Mouse (Mus musculus): Measurements from ENCODE around the gene Fbxo47. TPM values are rescaled to one million over a fixed set of nuclear protein-coding genes. Genes with fewer than 3 reads are reported as not detected.

Gene Fbxo47
- polyA plus RNA-seq, 1 experiment from 2014 or later: 0.35 TPM

- H3K27me3 ChIP-seq (ENCODE audit: control insufficient read depth, insufficient read depth, low read length): no peaks in the 10 kb centered on the region
- 92% methylated on average over 8 of the region's 8 CpGs for WGBS
- no peak overlapping the region for H3K27ac ChIP-seq (ENCODE audit: low read length)
- H3K4me1 ChIP-seq (ENCODE audit: control insufficient read depth, insufficient read depth, low read length): peaks cover 46% of the 10 kb centered on the region
- H3K9me3 ChIP-seq (replicated peaks; ENCODE audit: control insufficient read depth, low read length): no peaks in the 10 kb centered on the region
- H3K36me3 ChIP-seq (ENCODE audit: control insufficient read depth, insufficient read depth, low read length): peaks cover 24% of the 10 kb centered on the region; the same call in 1 of the 2 replicates
- no peak overlapping the region for H3K9ac ChIP-seq (ENCODE audit: low read length)
- ATAC-seq (ENCODE audit: insufficient read depth, low FRiP score): no peak
- H3K4me3 ChIP-seq (replicated peaks; ENCODE audit: low read length): no peak overlapping the region
- no peak overlapping the region for H3K4me2 ChIP-seq (ENCODE audit: low read depth, low read length)
Observed at GRCm38 (mm10) chr11:97821401-97822064, 62.4 kb downstream of the Fbxo47 start.

- WGBS: 54% methylated on average over 4 of the region's 4 CpGs
Observed at GRCm38 (mm10) chr11:97820840-97821239, 63.1 kb downstream of the Fbxo47 start.

GRCm38 (mm10) chr11:97819923-97820322 is 64.0 kb downstream of the Fbxo47 start:
- Histone ChIP-seq H3K4me3 (replicated peaks; ENCODE audit: low read length) (no peak overlapping the region), H3K27ac (ENCODE audit: low read length) (no peak overlapping the region), H3K9ac (ENCODE audit: low read length) (no peak overlapping the region), H3K4me1 (ENCODE audit: control insufficient read depth, insufficient read depth, low read length) (peaks cover 50% of the 10 kb centered on the region), H3K36me3 (ENCODE audit: control insufficient read depth, insufficient read depth, low read length) (peaks cover 12% of the 10 kb centered on the region; the same call in 1 of the 2 replicates), H3K27me3 (ENCODE audit: control insufficient read depth, insufficient read depth, low read length) (no peaks in the 10 kb centered on the region), H3K4me2 (ENCODE audit: low read depth, low read length) (no peak overlapping the region), H3K9me3 (replicated peaks; ENCODE audit: control insufficient read depth, low read length) (no peaks in the 10 kb centered on the region)
- ATAC-seq (ENCODE audit: insufficient read depth, low FRiP score): no peak
- 78% methylated on average over 5 of the region's 5 CpGs for WGBS

More at GRCm38 (mm10) chr11:97820840-97821239, 63.1 kb downstream of the Fbxo47 start:
- H3K4me3 ChIP-seq (replicated peaks; ENCODE audit: low read length): no peak overlapping the region
- no peaks in the 10 kb centered on the region for H3K9me3 ChIP-seq (replicated peaks; ENCODE audit: control insufficient read depth, low read length)
- H3K4me2 ChIP-seq (ENCODE audit: low read depth, low read length): no peak overlapping the region
- no peak overlapping the region for H3K27ac ChIP-seq (ENCODE audit: low read length)
- no peak overlapping the region for H3K9ac ChIP-seq (ENCODE audit: low read length)
- no peaks in the 10 kb centered on the region for H3K27me3 ChIP-seq (ENCODE audit: control insufficient read depth, insufficient read depth, low read length)
- H3K36me3 ChIP-seq (ENCODE audit: control insufficient read depth, insufficient read depth, low read length): peaks cover 20% of the 10 kb centered on the region; the same call in 1 of the 2 replicates
- ATAC-seq (ENCODE audit: insufficient read depth, low FRiP score): no peak
- H3K4me1 ChIP-seq (ENCODE audit: control insufficient read depth, insufficient read depth, low read length): peaks cover 49% of the 10 kb centered on the region

- H3K27ac ChIP-seq (ENCODE audit: low read length): peak overlapping the region; percentile 73
- WGBS: 62% methylated on average over 4 of the region's 4 CpGs
- no peak for ATAC-seq (ENCODE audit: insufficient read depth, low FRiP score)
- H3K9me3 ChIP-seq (replicated peaks; ENCODE audit: control insufficient read depth, low read length): no peaks in the 10 kb centered on the region
- peaks cover 54% of the 10 kb centered on the region for H3K4me1 ChIP-seq (ENCODE audit: control insufficient read depth, insufficient read depth, low read length)
- H3K9ac ChIP-seq (ENCODE audit: low read length): peak overlapping the region; percentile 48; the same call in 1 of the 2 replicates
- H3K4me2 ChIP-seq (ENCODE audit: low read depth, low read length): no peak overlapping the region
- peaks cover 9% of the 10 kb centered on the region; the same call in 1 of the 2 replicates for H3K36me3 ChIP-seq (ENCODE audit: control insufficient read depth, insufficient read depth, low read length)
- H3K27me3 ChIP-seq (ENCODE audit: control insufficient read depth, insufficient read depth, low read length): no peaks in the 10 kb centered on the region
- H3K4me3 ChIP-seq (replicated peaks; ENCODE audit: low read length): no peak overlapping the region
Observed at GRCm38 (mm10) chr11:97819102-97819501, 64.9 kb downstream of the Fbxo47 start.

- no peaks in the 10 kb centered on the region for H3K27me3 ChIP-seq (ENCODE audit: control insufficient read depth, insufficient read depth, low read length)
- H3K9me3 ChIP-seq (replicated peaks; ENCODE audit: control insufficient read depth, low read length): no peaks in the 10 kb centered on the region
- WGBS: 20% methylated on average over 4 of the region's 4 CpGs
- H3K4me2 ChIP-seq (ENCODE audit: low read depth, low read length): no peak overlapping the region
- H3K27ac ChIP-seq (ENCODE audit: low read length): peak overlapping the region; percentile 78
- H3K4me1 ChIP-seq (ENCODE audit: control insufficient read depth, insufficient read depth, low read length): peaks cover 60% of the 10 kb centered on the region
- peak overlapping the region; percentile 48; the same call in 1 of the 2 replicates for H3K9ac ChIP-seq (ENCODE audit: low read length)
- no peak; the same call in 1 of the 2 replicates for ATAC-seq (ENCODE audit: insufficient read depth, low FRiP score)
- H3K4me3 ChIP-seq (replicated peaks; ENCODE audit: low read length): no peak overlapping the region
- H3K36me3 ChIP-seq (ENCODE audit: control insufficient read depth, insufficient read depth, low read length): peaks cover 6% of the 10 kb centered on the region; the same call in 1 of the 2 replicates
Observed at GRCm38 (mm10) chr11:97818571-97818970, 65.4 kb downstream of the Fbxo47 start.

- Histone ChIP-seq H3K4me1 (ENCODE audit: control insufficient read depth, insufficient read depth, low read length) (peaks cover 65% of the 10 kb centered on the region), H3K9ac (ENCODE audit: low read length) (no peak overlapping the region; the same call in 1 of the 2 replicates), H3K4me2 (ENCODE audit: low read depth, low read length) (no peak overlapping the region), H3K9me3 (replicated peaks; ENCODE audit: control insufficient read depth, low read length) (no peaks in the 10 kb centered on the region), H3K4me3 (replicated peaks; ENCODE audit: low read length) (no peak overlapping the region), H3K27ac (ENCODE audit: low read length) (peak overlapping the region; percentile 78), H3K36me3 (ENCODE audit: control insufficient read depth, insufficient read depth, low read length) (peaks cover 5% of the 10 kb centered on the region; the same call in 1 of the 2 replicates), H3K27me3 (ENCODE audit: control insufficient read depth, insufficient read depth, low read length) (no peaks in the 10 kb centered on the region)
- 52% methylated on average over 6 of the region's 6 CpGs for WGBS
- ATAC-seq (ENCODE audit: insufficient read depth, low FRiP score): no peak
Observed at GRCm38 (mm10) chr11:97818003-97818402, 66.0 kb downstream of the Fbxo47 start.

- H3K27me3 ChIP-seq (ENCODE audit: control insufficient read depth, insufficient read depth, low read length): no peaks in the 10 kb centered on the region
- whole genome bisulfite sequencing: 28% methylated on average over 5 of the region's 5 CpGs
- H3K4me2 ChIP-seq (ENCODE audit: low read depth, low read length): 0 out of 2 replicates have a peak overlapping the region, but pooled peaks have one; percentile 6
- H3K9me3 ChIP-seq (replicated peaks; ENCODE audit: control insufficient read depth, low read length): no peaks in the 10 kb centered on the region
- H3K4me3 ChIP-seq (replicated peaks; ENCODE audit: low read length): no peak overlapping the region
- H3K4me1 ChIP-seq (ENCODE audit: control insufficient read depth, insufficient read depth, low read length): peaks cover 72% of the 10 kb centered on the region
- H3K36me3 ChIP-seq (ENCODE audit: control insufficient read depth, insufficient read depth, low read length): no peaks in the 10 kb centered on the region
- peak overlapping the region; percentile 78 for H3K27ac ChIP-seq (ENCODE audit: low read length)
- peak; percentile 31; the same call in 1 of the 2 replicates for ATAC-seq (ENCODE audit: insufficient read depth, low FRiP score)
- H3K9ac ChIP-seq (ENCODE audit: low read length): no peak overlapping the region
Observed at GRCm38 (mm10) chr11:97817379-97817778, 66.6 kb downstream of the Fbxo47 start.

- H3K27ac ChIP-seq (ENCODE audit: low read length): peak overlapping the region; percentile 78
- H3K4me3 ChIP-seq (replicated peaks; ENCODE audit: low read length): no peak overlapping the region
- H3K9me3 ChIP-seq (replicated peaks; ENCODE audit: control insufficient read depth, low read length): no peaks in the 10 kb centered on the region
- WGBS: 40% methylated on average over 9 of the region's 9 CpGs
- H3K9ac ChIP-seq (ENCODE audit: low read length): 0 out of 2 replicates have a peak overlapping the region, but pooled peaks have one; percentile 46
- peaks cover 76% of the 10 kb centered on the region for H3K4me1 ChIP-seq (ENCODE audit: control insufficient read depth, insufficient read depth, low read length)
- H3K4me2 ChIP-seq (ENCODE audit: low read depth, low read length): 0 out of 2 replicates have a peak overlapping the region, but pooled peaks have one; percentile 6
- no peaks in the 10 kb centered on the region for H3K36me3 ChIP-seq (ENCODE audit: control insufficient read depth, insufficient read depth, low read length)
- ATAC-seq (ENCODE audit: insufficient read depth, low FRiP score): no peak
- no peaks in the 10 kb centered on the region for H3K27me3 ChIP-seq (ENCODE audit: control insufficient read depth, insufficient read depth, low read length)
Observed at GRCm38 (mm10) chr11:97816916-97817315, 67.0 kb downstream of the Fbxo47 start.

GRCm38 (mm10) chr11:97816176-97816575 is 67.8 kb downstream of the Fbxo47 start:
- Histone ChIP-seq H3K9ac (ENCODE audit: low read length) (0 out of 2 replicates have a peak overlapping the region, but pooled peaks have one; percentile 27), H3K36me3 (ENCODE audit: control insufficient read depth, insufficient read depth, low read length) (no peaks in the 10 kb centered on the region), H3K27me3 (ENCODE audit: control insufficient read depth, insufficient read depth, low read length) (no peaks in the 10 kb centered on the region), H3K4me1 (ENCODE audit: control insufficient read depth, insufficient read depth, low read length) (peaks cover 77% of the 10 kb centered on the region), H3K4me2 (ENCODE audit: low read depth, low read length) (no peak overlapping the region), H3K4me3 (replicated peaks; ENCODE audit: low read length) (no peak overlapping the region), H3K27ac (ENCODE audit: low read length) (peak overlapping the region; percentile 78), H3K9me3 (replicated peaks; ENCODE audit: control insufficient read depth, low read length) (no peaks in the 10 kb centered on the region)
- WGBS: 57% methylated on average over 5 of the region's 5 CpGs
- ATAC-seq (ENCODE audit: insufficient read depth, low FRiP score): no peak

All from stomach, embryonic 16.5 days (tissue).